Mouse (Mus musculus) CH12F3 (cell line): Measurements from ENCODE around the gene Micu1.

Source experiments
- in situ Hi-C: fragments of 300-500 bp; cut with MboI; formaldehyde crosslinking; loops from 2 replicates; pipeline ENCODE4 v1.14.3; 2020; ENCODE audit warnings: low sequenced_read_pairs

Gene Micu1

GRCm38 (mm10) chr10:59720017-59720416 is 17.7 kb downstream of the Micu1 start:
- in situ Hi-C loops, result no loop called here

- in situ Hi-C loops, result no loop called here
Measured at GRCm38 (mm10) chr10:59721555-59721954, 19.3 kb downstream of the Micu1 start.

- in situ Hi-C loops, result no loop called here
Measured at GRCm38 (mm10) chr10:59724634-59725033, 22.4 kb downstream of the Micu1 start.

DNA sequence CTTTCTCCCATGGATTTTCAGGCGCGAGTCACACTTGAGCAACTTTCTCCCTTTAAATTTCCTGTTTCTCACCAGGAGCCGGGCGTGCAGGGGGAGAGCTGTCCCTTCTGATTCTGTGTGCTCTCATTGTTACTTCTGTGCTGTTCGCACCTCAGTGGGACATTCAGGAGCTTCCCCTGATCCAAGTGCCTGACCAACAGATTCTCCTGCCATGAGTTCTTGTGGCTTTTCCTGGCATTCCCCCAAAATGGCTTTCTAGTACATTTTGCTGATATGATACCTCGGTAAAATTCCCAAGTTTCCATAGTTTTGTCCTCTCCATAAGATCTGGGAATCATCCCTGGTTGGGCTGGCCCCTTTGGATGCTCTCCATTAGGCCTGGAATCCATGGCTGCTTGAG is 25.0 kb downstream of the Micu1 start:
- in situ Hi-C loops, result no loop called here

DNA sequence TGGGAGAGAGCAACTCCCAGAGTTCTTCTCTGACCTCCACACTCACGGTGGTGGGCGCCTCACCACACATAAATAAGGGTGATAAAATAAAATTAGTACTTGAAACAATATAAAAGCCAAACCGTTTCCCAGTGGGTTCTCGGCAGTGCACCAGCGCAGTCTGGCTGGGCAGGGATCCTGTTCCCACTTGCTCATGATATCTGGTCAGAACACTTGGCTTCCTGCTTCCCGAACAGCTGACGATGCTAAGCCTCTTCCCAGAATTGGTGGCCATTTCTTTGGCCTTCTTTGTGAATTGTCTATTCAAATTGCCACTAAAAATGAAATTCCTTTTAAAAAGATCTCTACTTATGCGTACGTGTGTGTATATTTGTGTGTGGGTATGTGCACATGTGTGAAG is 27.0 kb downstream of the Micu1 start:
- in situ Hi-C loops, result no loop called here

GRCm38 (mm10) chr10:59729842-59730241 is 27.6 kb downstream of the Micu1 start:
- in situ Hi-C loops, result no loop called here

DNA sequence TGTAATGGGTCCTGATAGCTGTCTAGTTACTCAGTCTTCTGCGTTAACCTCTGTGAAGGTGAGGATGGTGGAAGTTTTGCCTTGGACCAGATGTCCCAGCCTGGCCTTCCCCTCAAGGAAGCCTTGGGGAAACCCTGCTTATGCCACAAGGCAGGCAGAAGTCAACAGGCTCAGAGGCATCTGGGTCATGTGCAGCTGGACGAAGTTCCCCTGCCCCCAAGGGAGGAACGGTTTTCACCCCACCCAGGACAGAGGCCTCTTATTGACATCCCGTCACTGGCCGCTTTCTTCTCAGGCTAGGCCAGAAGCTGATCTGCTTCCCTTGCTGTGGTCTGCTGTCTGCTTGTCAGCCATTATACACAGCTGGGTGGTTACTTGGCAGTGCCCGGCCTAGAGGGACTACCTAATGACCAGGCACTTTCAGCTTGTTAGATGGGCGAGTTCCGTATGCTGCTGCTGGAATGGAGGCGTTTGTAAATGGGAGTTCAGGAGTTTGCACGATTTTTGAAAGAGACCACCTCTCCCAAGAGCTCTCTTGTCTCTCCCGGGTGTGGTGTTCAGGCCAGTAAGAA is 33.8 kb downstream of the Micu1 start:
- in situ Hi-C loops, result no loop called here

DNA sequence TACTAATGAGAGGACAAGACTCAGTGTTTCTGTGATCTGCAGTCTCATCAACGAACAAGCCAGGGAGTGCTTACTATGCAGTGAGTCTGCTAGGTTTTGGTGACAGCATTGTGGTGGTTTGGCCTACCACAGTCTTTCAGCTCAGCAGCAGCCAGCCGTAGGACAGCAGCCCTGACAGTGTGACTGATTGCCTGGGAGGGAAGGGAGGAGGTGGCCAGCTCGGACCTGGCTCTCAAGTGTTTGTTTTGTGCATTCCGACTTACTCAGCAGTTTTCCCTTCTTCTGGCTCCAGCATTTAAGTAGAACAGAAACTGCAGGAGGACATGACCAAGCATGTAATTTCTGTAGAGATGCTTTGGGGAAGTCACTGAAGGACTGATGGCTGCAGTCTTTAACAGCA is 39.2 kb downstream of the Micu1 start:
- in situ Hi-C loops, result no loop called here

DNA sequence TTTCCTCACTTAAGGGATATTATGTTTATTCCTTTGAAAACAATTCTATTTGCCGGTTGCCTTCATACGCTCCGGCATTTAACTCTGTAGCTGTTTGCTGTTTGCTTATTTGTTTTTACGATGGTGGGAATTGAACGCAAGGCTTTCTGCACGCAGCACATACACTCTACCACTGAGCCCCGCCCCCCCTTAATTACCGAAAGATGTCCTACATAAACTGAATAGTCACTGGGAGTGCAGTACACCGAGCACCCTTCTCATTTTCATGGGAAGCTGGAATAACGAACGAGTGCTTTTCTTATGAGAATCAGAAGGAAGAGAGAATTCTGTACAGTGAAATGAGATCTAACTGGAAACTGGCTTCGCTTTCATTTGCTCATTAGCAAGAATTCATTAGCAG is 41.1 kb downstream of the Micu1 start:
- in situ Hi-C loops, result no loop called here

DNA sequence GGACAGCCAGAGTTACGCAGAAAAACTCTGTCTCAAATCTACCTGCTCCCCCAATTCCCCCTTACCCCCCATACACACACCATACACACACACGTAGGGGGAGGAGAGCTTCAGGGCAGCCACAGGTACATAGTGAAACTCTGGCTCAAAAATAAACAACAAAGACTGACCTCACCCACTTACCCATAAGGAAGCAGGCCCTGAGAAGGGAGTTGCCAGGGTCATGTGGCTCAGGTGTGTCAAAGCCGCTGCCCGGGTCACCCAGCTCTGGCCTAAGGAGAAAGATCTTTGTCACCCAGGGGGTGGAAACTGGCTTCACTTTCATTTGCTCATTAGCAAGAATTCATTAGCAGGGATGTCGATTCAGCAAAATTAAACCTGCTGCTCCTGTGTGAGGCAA is 41.7 kb downstream of the Micu1 start:
- in situ Hi-C loops, result no loop called here

DNA sequence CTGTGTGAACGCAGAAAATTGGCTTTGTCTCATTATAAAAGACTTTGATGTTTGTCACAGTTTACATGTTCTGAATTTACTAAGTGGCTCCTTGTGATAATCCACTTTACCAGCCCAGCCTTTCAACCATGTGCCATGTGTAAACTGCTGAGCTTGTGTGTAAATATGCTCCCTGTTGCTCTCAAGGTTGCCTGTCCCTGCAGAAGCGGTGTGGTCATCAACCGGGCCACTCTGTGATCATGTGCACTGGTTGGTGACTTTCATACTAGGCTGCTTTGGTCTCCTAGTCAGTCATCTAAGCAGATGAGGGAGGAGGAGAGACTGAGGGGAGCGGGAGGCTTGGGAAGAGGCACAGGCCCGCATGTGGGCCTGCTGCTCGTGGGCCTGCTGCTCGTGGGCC is 45.1 kb downstream of the Micu1 start:
- in situ Hi-C loops, result no loop called here

- in situ Hi-C loops, result no loop called here
Measured at GRCm38 (mm10) chr10:59748699-59749200, 46.5 kb downstream of the Micu1 start.

GRCm38 (mm10) chr10:59753538-59754069 is 51.3 kb downstream of the Micu1 start:
- in situ Hi-C loops, result no loop called here

DNA sequence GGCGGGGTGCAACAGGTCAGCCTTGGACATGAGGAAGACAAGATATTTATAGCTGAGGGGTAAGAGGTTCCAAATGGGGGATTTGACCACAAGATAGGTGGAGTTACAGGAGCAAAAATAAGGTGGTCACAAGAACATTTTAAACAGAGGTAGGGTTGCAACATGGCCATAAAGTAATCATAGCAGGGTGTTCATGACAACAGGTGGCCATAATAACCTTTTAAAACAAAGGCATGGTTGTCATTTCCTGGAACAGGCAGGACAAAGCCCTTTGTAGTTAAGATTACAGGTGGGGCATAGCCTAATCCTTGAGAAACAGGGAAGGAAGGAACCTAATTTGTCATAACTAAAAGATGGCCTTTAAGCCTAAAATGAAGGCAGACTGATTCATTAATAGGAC is 51.8 kb downstream of the Micu1 start:
- in situ Hi-C loops, result no loop called here

DNA sequence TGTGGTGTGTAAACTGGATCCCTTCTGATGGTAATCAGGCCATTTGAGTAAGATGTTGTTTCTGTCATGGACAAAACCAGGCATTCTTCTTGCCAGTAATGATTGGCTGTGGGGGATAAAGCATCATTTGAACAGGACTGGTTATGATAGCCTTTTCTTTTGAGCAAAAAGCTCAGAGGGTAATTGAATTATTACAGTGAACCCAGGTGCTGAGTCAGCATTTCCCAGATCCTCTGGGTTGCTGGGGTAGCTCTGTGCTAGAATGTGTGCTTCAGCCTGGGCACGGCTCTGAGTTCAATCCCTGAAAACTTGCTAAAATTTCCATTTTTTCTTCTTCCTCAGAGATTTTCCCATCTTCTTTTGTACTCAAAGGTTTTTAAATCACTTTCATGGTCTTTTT is 52.6 kb downstream of the Micu1 start:
- in situ Hi-C loops, result no loop called here

GRCm38 (mm10) chr10:59755681-59756080 is 53.4 kb downstream of the Micu1 start:
- in situ Hi-C loops, result no loop called here

- in situ Hi-C loops, result no loop called here
Measured at GRCm38 (mm10) chr10:59756090-59756489, 53.8 kb downstream of the Micu1 start.

DNA sequence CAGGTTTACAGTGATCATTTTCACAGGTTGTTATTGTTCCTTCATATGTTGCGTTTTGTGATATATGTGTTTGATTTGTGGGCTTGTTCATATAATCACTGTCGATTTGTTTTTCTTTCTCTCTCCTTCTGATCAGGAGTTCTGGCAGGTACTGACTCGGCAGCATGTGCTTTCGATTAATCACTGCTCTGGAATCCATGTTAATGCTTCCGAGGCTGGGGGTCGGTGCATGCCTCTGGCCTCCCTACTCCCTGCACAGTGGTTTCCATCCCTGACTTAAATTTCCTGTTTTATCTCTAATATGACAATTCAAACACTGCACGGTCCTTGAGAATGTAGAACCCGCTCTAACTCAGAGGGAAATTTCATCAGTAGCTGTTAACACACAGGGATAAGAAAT is 54.3 kb downstream of the Micu1 start:
- in situ Hi-C loops, result no loop called here

- in situ Hi-C loops, result no loop called here
Measured at GRCm38 (mm10) chr10:59764781-59765180, 62.5 kb downstream of the Micu1 start.

- in situ Hi-C loops, result no loop called here
Measured at GRCm38 (mm10) chr10:59768369-59769079, 66.2 kb downstream of the Micu1 start.

GRCm38 (mm10) chr10:59771375-59772048 is 69.2 kb downstream of the Micu1 start:
- in situ Hi-C loops, result no loop called here

DNA sequence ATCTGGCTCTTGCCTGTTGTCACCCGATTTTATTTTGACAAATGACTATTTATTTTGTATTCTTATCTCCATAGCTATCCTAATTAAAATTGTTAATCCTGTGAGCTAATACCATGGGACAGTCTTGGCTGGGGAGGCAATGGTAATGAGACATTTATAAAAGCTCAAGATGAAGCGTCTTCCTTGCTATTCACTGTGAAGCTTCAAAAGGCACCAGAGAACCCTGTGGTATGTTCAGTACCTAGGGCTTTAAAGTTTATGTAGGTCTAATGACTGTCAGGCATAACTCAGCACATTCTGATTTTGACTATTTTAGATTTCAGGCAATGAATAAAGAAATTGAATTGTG is 69.7 kb downstream of the Micu1 start:
- in situ Hi-C loops, result no loop called here
